Mouse (Mus musculus) heart, postnatal 0 days (tissue): Measurements from ENCODE around the gene Lin7b. TPM values are rescaled to one million over a fixed set of nuclear protein-coding genes. Genes with fewer than 3 reads are reported as not detected.

ENCODE experiments used
- ATAC-seq: fragments of 200-750 bp; cut with Nextera tagmentation; 2 replicates; pipeline ENCODE4 v1.8.0; 2017; ENCODE audit warnings: low read depth, moderate number of reproducible peaks, moderate library complexity; ENCODE audit not compliant: insufficient read depth
- DNase-seq: peaks from one replicate; pipeline ENCODE4 v3.0.0-alpha.2; 2016; ENCODE audit warnings: low spot score
- H3K27ac ChIP-seq: fragments of 300-500 bp; sonication (generic); 2 replicates; pipeline ENCODE4 v1.5.1; 2014; ENCODE audit warnings: low read depth, mild to moderate bottlenecking
- H3K27me3 ChIP-seq: fragments of 300-500 bp; sonication (generic); 2 replicates; pipeline ENCODE4 v1.6.1; 2014; ENCODE audit warnings: low read length, mixed read lengths; ENCODE audit not compliant: control insufficient read depth, insufficient read depth
- H3K36me3 ChIP-seq: fragments of 300-500 bp; sonication (generic); replicated peaks from 2 replicates; pipeline ENCODE4 v1.6.1; 2014; ENCODE audit warnings: low read length, mixed read lengths; ENCODE audit not compliant: control insufficient read depth, insufficient read depth
- H3K4me1 ChIP-seq: fragments of 300-500 bp; sonication (generic); 2 replicates; pipeline ENCODE4 v1.6.1; 2014; ENCODE audit warnings: antibody characterized with exemption; ENCODE audit not compliant: control insufficient read depth, insufficient read depth
- H3K4me2 ChIP-seq: fragments of 300-500 bp; sonication (generic); 2 replicates; pipeline ENCODE4 v1.6.1; 2014; ENCODE audit warnings: low read depth, mild to moderate bottlenecking, low read length, moderate library complexity
- H3K4me3 ChIP-seq: fragments of 300-500 bp; sonication (generic); 2 replicates; pipeline ENCODE4 v1.5.1; 2014; ENCODE audit warnings: low read depth, low read length
- H3K9ac ChIP-seq: fragments of 300-500 bp; sonication (generic); replicated peaks from 2 replicates; pipeline ENCODE4 v1.6.1; 2014; ENCODE audit warnings: low read depth, low read length, mixed read lengths
- H3K9me3 ChIP-seq: fragments of 300-500 bp; sonication (generic); replicated peaks from 2 replicates; pipeline ENCODE4 v1.6.1; 2016; ENCODE audit warnings: low read length; ENCODE audit not compliant: control insufficient read depth
- CTCF ChIP-seq: IDR thresholded peaks from 2 replicates; pipeline ENCODE4 v1.5.1; 2016; ENCODE audit warnings: antibody characterized with exemption, control low read depth, low read depth
- EP300 ChIP-seq: IDR thresholded peaks from 2 replicates; pipeline ENCODE4 v1.6.1; 2016; ENCODE audit warnings: antibody characterized with exemption, low read depth
- WGBS: fragments of 180-500 bp; shearing (Covaris S2); extraction: QIAGEN DNeasy Blood & Tissue Kit; methylation state at CpG from one replicate; pipeline ENCODE4 v1.1.7; 2014; 5-methylcytosine and 5-hydroxymethylcytosine counted together
- polyA plus RNA-seq: library from polyadenylated mRNA; unstranded; fragments of >200 nt; fragmentation: Nextera tagmentation; extraction: Ambion mirVana; gene quantifications from 2 replicates; pipeline ENCODE4 v1.2.1, GENCODE M21; 2015
- total RNA-seq: library from RNA; depleted of rRNA; stranded (reverse); fragments of >200 nt; gene quantifications from 2 replicates; pipeline ENCODE4 v1.2.3, GENCODE M21; 2014; ENCODE audit warnings: low replicate concordance

Gene Lin7b
- total and polyA plus RNA-seq, 2 experiments from 2014 or later = 0.46 to 2.3 TPM

GRCm38 (mm10) chr7:45407836-45408235 lies 37.5 kb upstream of the Lin7b start:
- Histone ChIP-seq H3K4me2 (no peak overlapping the region), H3K4me3 (no peak overlapping the region), H3K27ac (no peak overlapping the region), H3K36me3 (no peaks in the 10 kb centered on the region), H3K4me1 (peaks cover 10% of the 10 kb centered on the region; the same call in 1 of the 2 replicates), H3K9ac (no peak overlapping the region), H3K27me3 (peaks cover 68% of the 10 kb centered on the region), H3K9me3 (no peaks in the 10 kb centered on the region)
- DNase-seq (no peak), ATAC-seq (no peak)
- 77% methylated on average over 10 of the region's 10 CpGs for WGBS
- TF ChIP-seq CTCF = no peak
- no peak for TF ChIP-seq EP300

GRCm38 (mm10) chr7:45406157-45407156 lies 36.1 kb upstream of the Lin7b start:
- Histone ChIP-seq H3K27ac (no peak overlapping the region), H3K27me3 (peaks cover 58% of the 10 kb centered on the region), H3K9ac (peak overlapping the region; percentile 2; the same call in 1 of the 2 replicates), H3K4me3 (peak overlapping the region; percentile 41), H3K9me3 (no peaks in the 10 kb centered on the region), H3K4me2 (peak overlapping the region; percentile 53), H3K36me3 (no peaks in the 10 kb centered on the region), H3K4me1 (0 out of 2 replicates have a peak, but pooled peaks cover 7% of the 10 kb centered on the region)
- ATAC-seq (0 out of 2 replicates have a peak, but pooled peaks have one; percentile 15), DNase-seq (no peak)
- 1% methylated on average over 103 of the region's 114 CpGs for WGBS
- TF ChIP-seq EP300 (no peak), CTCF (peak; percentile 19)

GRCm38 (mm10) chr7:45405091-45406075 lies 35.0 kb upstream of the Lin7b start, which contains the start of gene Kcna7:
TSS of gene Kcna7 (plus strand) at chr7:45405653.
- Histone ChIP-seq H3K36me3 (no peaks in the 10 kb centered on the region), H3K4me3 (peak within 1 kb of the TSS; percentile 41), H3K27me3 (peaks cover 50% of the 10 kb centered on the region), H3K4me1 (0 out of 2 replicates have a peak, but pooled peaks cover 7% of the 10 kb centered on the region), H3K9ac (peak within 1 kb of the TSS; percentile 2), H3K4me2 (peak within 1 kb of the TSS; percentile 53), H3K9me3 (no peaks in the 10 kb centered on the region), H3K27ac (no peak within 1 kb of the TSS)
- TF ChIP-seq CTCF (peak; percentile 81), EP300 (no peak)
- DNase-seq (peak; percentile 45), ATAC-seq (peak; percentile 44)
- WGBS = 10% methylated on average over 28 of the region's 28 CpGs

GRCm38 (mm10) chr7:45403532-45404261 lies 33.3 kb upstream of the Lin7b start:
- Histone ChIP-seq H3K36me3 (no peaks in the 10 kb centered on the region), H3K4me2 (no peak overlapping the region), H3K9ac (no peak overlapping the region), H3K27ac (no peak overlapping the region), H3K4me1 (0 out of 2 replicates have a peak, but pooled peaks cover 7% of the 10 kb centered on the region), H3K27me3 (peaks cover 35% of the 10 kb centered on the region), H3K4me3 (no peak overlapping the region), H3K9me3 (no peaks in the 10 kb centered on the region)
- 41% methylated on average over 6 of the region's 6 CpGs for WGBS
- peak; percentile 52 for DNase-seq
- TF ChIP-seq CTCF (peak; percentile 56), EP300 (no peak)
- no peak for ATAC-seq
